In genomic region chr4:136557638-136558037, GRCm38 (mm10) we compare ENCODE assay signal across 32 mouse cellular contexts. TPM values are rescaled to one million over a fixed set of nuclear protein-coding genes. Genes with fewer than 3 reads are reported as not detected.
"Had no signal": no experiment of that assay in that cellular context is flagged by ENCODE, and none has a peak within 500 bp of the region (broad histone marks: within the 10 kb centered on the region; RNA-seq: fewer than 3 reads in every experiment).

No protein-coding gene starts in this region.

- H3K9me3 ChIP-seq: heart, embryonic 10.5 days; heart, embryonic 12.5 days; hindbrain, embryonic 10.5 days; hindbrain, embryonic 13.5 days; hindbrain, embryonic 15.5 days; kidney, embryonic 15.5 days; limb, embryonic 13.5 days; limb, embryonic 15.5 days; liver, embryonic 12.5 days had no signal

- H3K27ac ChIP-seq: gastrocnemius, adult 2 months; heart, embryonic 10.5 days; hindbrain, embryonic 10.5 days; hindbrain, embryonic 13.5 days; hindbrain, embryonic 15.5 days; hindbrain, postnatal 0 days; kidney, embryonic 15.5 days; kidney, postnatal 0 days; layer of hippocampus, adult 2 months; left cerebral cortex, adult 2 months; limb, embryonic 13.5 days; limb, embryonic 15.5 days; liver, embryonic 12.5 days; liver, embryonic 14.5 days had no signal

- H3K27me3 ChIP-seq: heart, embryonic 12.5 days; hindbrain, embryonic 13.5 days; hindbrain, embryonic 15.5 days; kidney, embryonic 15.5 days; limb, embryonic 13.5 days; limb, embryonic 15.5 days; liver, embryonic 12.5 days had no signal

- DNase-seq: gastrocnemius, adult 2 months; gastrocnemius, postnatal 10 days; gastrocnemius, postnatal 25 days; heart, adult 18-20 months; heart, postnatal 10 days; heart, postnatal 4 days; kidney, adult 11 months; kidney, adult 2 months; kidney, adult 9 months; kidney, postnatal 14 days; kidney, postnatal 36 days; left cerebral cortex, postnatal 4 days had no signal

- H3K4me2 ChIP-seq: heart, embryonic 12.5 days; hindbrain, embryonic 13.5 days; hindbrain, embryonic 15.5 days; kidney, embryonic 15.5 days; limb, embryonic 13.5 days; limb, embryonic 15.5 days; liver, embryonic 12.5 days had no signal

- ATAC-seq: hindbrain, postnatal 0 days; liver, embryonic 12.5 days had no signal

- H3K4me1 ChIP-seq: heart, embryonic 10.5 days; heart, embryonic 12.5 days; hindbrain, embryonic 10.5 days; hindbrain, embryonic 13.5 days; hindbrain, embryonic 15.5 days; kidney, embryonic 15.5 days; limb, embryonic 13.5 days; limb, embryonic 15.5 days; liver, embryonic 12.5 days had no signal

- H3K9ac ChIP-seq: heart, embryonic 12.5 days; hindbrain, embryonic 13.5 days; hindbrain, embryonic 15.5 days; kidney, embryonic 15.5 days; limb, embryonic 13.5 days; limb, embryonic 15.5 days; liver, embryonic 12.5 days; liver, embryonic 14.5 days had no signal

- H3K4me3 ChIP-seq: gastrocnemius, adult 2 months; heart, embryonic 10.5 days; heart, embryonic 12.5 days; hindbrain, embryonic 10.5 days; hindbrain, embryonic 13.5 days; hindbrain, embryonic 15.5 days; kidney, embryonic 15.5 days; layer of hippocampus, adult 2 months; left cerebral cortex, adult 2 months; limb, embryonic 13.5 days; limb, embryonic 15.5 days; liver, embryonic 12.5 days had no signal

RNA-seq across cellular contexts. Expression of gene Tex46, which starts 52.6 kb away (rescaled TPM):
- polyA plus RNA-seq: frontal cortex, adult 2 months; heart, embryonic 10.5 days; heart, embryonic 12.5 days; heart, embryonic 14.5 days; heart, embryonic 16.5 days; hindbrain, embryonic 10.5 days; hindbrain, embryonic 13.5 days; hindbrain, embryonic 15.5 days; hindbrain, postnatal 0 days; kidney, adult 2 months; kidney, embryonic 15.5 days; kidney, postnatal 0 days; limb, embryonic 11.5 days; limb, embryonic 13.5 days; limb, embryonic 15.5 days; liver, adult 2 months; liver, embryonic 12.5 days; liver, embryonic 14.5 days; liver, embryonic 16.5 days had no signal
